Mouse (Mus musculus) CH12.LX (cell line): ENCODE data around the gene Igf1r. TPM values are rescaled to one million over a fixed set of nuclear protein-coding genes. Genes with fewer than 3 reads are reported as not detected.

ENCODE experiments used
- DNase-seq: peaks from one replicate; pipeline ENCODE4 v3.0.0-alpha.2; 2013; ENCODE audit errors: extremely low read depth
- H3K27ac ChIP-seq: 2 replicates; pipeline ENCODE4 v1.5.1; 2012; ENCODE audit warnings: low read depth, mild to moderate bottlenecking, control low read depth, moderate library complexity; ENCODE audit not compliant: insufficient read depth
- H3K27me3 ChIP-seq: replicated peaks from 2 replicates; pipeline ENCODE3; 2012; ENCODE audit warnings: inconsistent platforms
- H3K36me3 ChIP-seq, 2 experiments: replicated peaks in 1 of 2; 2 replicates each; pipeline versions ENCODE3 to v1.6.1; 2012; ENCODE audit warnings: inconsistent platforms in 1 of 2, low read length in 1 of 2, mild to moderate bottlenecking in 1 of 2, mixed read lengths in 1 of 2, moderate library complexity in 1 of 2; ENCODE audit not compliant: control insufficient read depth in 1 of 2, insufficient read depth in 1 of 2
- H3K4me1 ChIP-seq, 2 experiments: 2 replicates each; pipeline ENCODE4 v1.6.1; 2012; ENCODE audit warnings: inconsistent platforms in 1 of 2, moderate library complexity in 1 of 2; ENCODE audit not compliant: insufficient read depth in 2 of 2, control insufficient read depth in 1 of 2
- H3K4me2 ChIP-seq: 2 replicates; pipeline ENCODE4 v1.6.1; 2012; ENCODE audit warnings: low read depth, mild to moderate bottlenecking, control low read depth; ENCODE audit not compliant: poor library complexity, insufficient read depth, severe bottlenecking
- H3K4me3 ChIP-seq, 3 experiments: fragments of 150-350 bp in 1 of 3; sonication (generic) in 1 of 3; replicated peaks in 1 of 3; 2 replicates each; pipeline versions ENCODE3 to v1.5.1; 2011 to 2012; ENCODE audit warnings: low read depth in 2 of 3, low read length in 2 of 3, mild to moderate bottlenecking in 2 of 3, moderate library complexity in 2 of 3, control low read depth in 1 of 3, improper control_type of control experiment in 1 of 3, inconsistent platforms in 1 of 3, mixed read lengths in 1 of 3; ENCODE audit not compliant: poor library complexity in 1 of 3
- H3K79me2 ChIP-seq: replicated peaks from 2 replicates; pipeline ENCODE4 v1.6.1; 2012; ENCODE audit warnings: mild to moderate bottlenecking, moderate library complexity; ENCODE audit not compliant: control insufficient read depth, poor library complexity, insufficient read depth, severe bottlenecking; ENCODE audit errors: extremely low read depth
- H3K9ac ChIP-seq: 2 replicates; pipeline ENCODE4 v1.6.1; 2012; ENCODE audit warnings: low read depth, mild to moderate bottlenecking, control low read depth, moderate library complexity; ENCODE audit not compliant: insufficient read depth
- H3K9me3 ChIP-seq: replicated peaks from 2 replicates; pipeline ENCODE3; 2012; ENCODE audit warnings: low read length, inconsistent platforms, mixed read lengths
- CHD1 ChIP-seq: IDR thresholded peaks from 2 replicates; pipeline ENCODE4 v1.6.1; 2012; ENCODE audit warnings: low read depth, low read length, improper control_type of control experiment, inconsistent platforms
- CHD2 ChIP-seq: IDR thresholded peaks from 2 replicates; pipeline ENCODE4 v1.6.1; 2011; ENCODE audit warnings: low read length, improper control_type of control experiment
- CTCF ChIP-seq, 2 experiments: IDR thresholded peaks in 1 of 2; conservative IDR thresholded peaks in 1 of 2; 2 replicates each; pipeline ENCODE4 v1.5.1; 2011 to 2012; ENCODE audit warnings: low read depth in 2 of 2, low read length in 2 of 2, improper control_type of control experiment in 1 of 2, inconsistent platforms in 1 of 2, mild to moderate bottlenecking in 1 of 2, moderate library complexity in 1 of 2
- ELF1 ChIP-seq: IDR thresholded peaks from 2 replicates; pipeline ENCODE4 v1.6.1; 2014; ENCODE audit warnings: low read depth, mild to moderate bottlenecking, inconsistent platforms, low read length, improper control_type of control experiment
- EP300 ChIP-seq: IDR thresholded peaks from 2 replicates; pipeline ENCODE4 v1.6.1; 2011; ENCODE audit warnings: low read length, improper control_type of control experiment
- IRF4 ChIP-seq: IDR thresholded peaks from 2 replicates; pipeline ENCODE4 v1.6.1; 2014; ENCODE audit warnings: low read depth, mild to moderate bottlenecking, inconsistent platforms, low read length, improper control_type of control experiment
- MAFK ChIP-seq: IDR thresholded peaks from 2 replicates; pipeline ENCODE4 v1.6.1; 2011; ENCODE audit warnings: low read length, improper control_type of control experiment; ENCODE audit not compliant: insufficient replicate concordance
- MAX ChIP-seq: IDR thresholded peaks from 2 replicates; pipeline ENCODE4 v1.6.1; 2011; ENCODE audit warnings: low read length, improper control_type of control experiment
- MXI1 ChIP-seq: IDR thresholded peaks from 2 replicates; pipeline ENCODE4 v1.6.1; 2011; ENCODE audit warnings: mild to moderate bottlenecking, low read depth, low read length, improper control_type of control experiment
- NRF1 ChIP-seq: IDR thresholded peaks from 2 replicates; pipeline ENCODE4 v1.6.1; 2014; ENCODE audit warnings: low read depth, mild to moderate bottlenecking, inconsistent platforms, low read length, improper control_type of control experiment, moderate library complexity
- POLR2AphosphoS2 ChIP-seq: IDR thresholded peaks from 2 replicates; pipeline ENCODE4 v1.6.1; 2011; ENCODE audit warnings: low read depth, low read length, improper control_type of control experiment
- RAD21 ChIP-seq: IDR thresholded peaks from 2 replicates; pipeline ENCODE4 v1.6.1; 2011; ENCODE audit warnings: low read depth, mild to moderate bottlenecking, low read length, improper control_type of control experiment, moderate library complexity
- RCOR1 ChIP-seq: conservative IDR thresholded peaks from 2 replicates; pipeline ENCODE4 v1.6.1; 2012; ENCODE audit warnings: low read depth, mild to moderate bottlenecking, inconsistent platforms, low read length, improper control_type of control experiment
- SIN3A ChIP-seq: IDR thresholded peaks from 2 replicates; pipeline ENCODE4 v1.6.1; 2012; ENCODE audit warnings: low read length, improper control_type of control experiment, inconsistent platforms
- TBP ChIP-seq: conservative IDR thresholded peaks from 2 replicates; pipeline ENCODE4 v1.6.1; 2011; ENCODE audit warnings: low read depth, low read length, improper control_type of control experiment
- UBTF ChIP-seq: IDR thresholded peaks from 2 replicates; pipeline ENCODE4 v1.6.1; 2012; ENCODE audit warnings: low read depth, mild to moderate bottlenecking, inconsistent platforms, low read length, improper control_type of control experiment, moderate library complexity
- ZC3H11A ChIP-seq: IDR thresholded peaks from 2 replicates; pipeline ENCODE4 v1.6.1; 2012; ENCODE audit warnings: low read depth, mild to moderate bottlenecking, inconsistent platforms, low read length, improper control_type of control experiment
- ZKSCAN1 ChIP-seq: IDR thresholded peaks from 2 replicates; pipeline ENCODE4 v1.6.1; 2012; ENCODE audit warnings: low read depth, inconsistent platforms, low read length, improper control_type of control experiment, borderline replicate concordance
- ZMIZ1 ChIP-seq: IDR thresholded peaks from 2 replicates; pipeline ENCODE4 v1.6.1; 2012; ENCODE audit warnings: low read depth, mild to moderate bottlenecking, inconsistent platforms, low read length, improper control_type of control experiment
- ZNF384 ChIP-seq: IDR thresholded peaks from 2 replicates; pipeline ENCODE4 v1.6.1; 2012; ENCODE audit warnings: low read depth, low read length, improper control_type of control experiment, inconsistent platforms
- dilution Hi-C: fragments of 300-500 bp; cut with MboI; formaldehyde crosslinking; loops from 2 replicates; pipeline ENCODE4 v1.14.3; 2020; ENCODE audit warnings: low sequenced_read_pairs; ENCODE audit not compliant: extremely low pct_unique_long_range_greater_than_20kb, extremely low pct_ligation_motif_present
- in situ Hi-C: fragments of 300-500 bp; cut with MboI; formaldehyde crosslinking; loops from 3 replicates; pipeline ENCODE4 v1.14.3; 2019; ENCODE audit warnings: low sequenced_read_pairs, low pct_ligation_motif_present, low pct_unique_long_range_greater_than_20kb, mixed read lengths
- polyA plus RNA-seq: library from polyadenylated mRNA; unstranded; fragments of >175 nt; gene quantifications from 2 replicates; pipeline ENCODE4 v1.2.1, GENCODE M21; 2012; ENCODE audit warnings: low read depth; ENCODE audit not compliant: insufficient read length
- total RNA-seq, 2 experiments: library from RNA; depleted of rRNA; stranded (reverse); fragments of 300-350 nt in 1 of 2; fragments of >200 nt in 1 of 2; gene quantifications; 2 replicates each; pipeline ENCODE4 v1.2.3; 2012 to 2014

The Igf1r gene
- total and polyA plus RNA-seq, 3 experiments = 0.19 to 1.6 (median 0.29) TPM

- Histone ChIP-seq H3K4me1 (no peaks in the 10 kb centered on the region), H3K9ac (no peak overlapping the region), H3K4me3 (no peak overlapping the region), H3K36me3 (no peaks in the 10 kb centered on the region), H3K4me2 (no peak overlapping the region), H3K79me2 (no peaks in the 10 kb centered on the region), H3K27me3 (peaks cover 22% of the 10 kb centered on the region), H3K27ac (no peak overlapping the region), H3K9me3 (no peaks in the 10 kb centered on the region)
- TF ChIP-seq ELF1 (no peak), CTCF (conservative IDR thresholded peaks at IDR 0.05 in 1 of 2, IDR thresholded peaks at IDR 0.05 in 1 of 2; ENCODE audit: low read depth in 2 of 2, low read length in 2 of 2) (no peak), POLR2AphosphoS2 (no peak), MXI1 (no peak), CHD1 (no peak), SIN3A (no peak), RCOR1 (no peak), RAD21 (no peak), UBTF (no peak), NRF1 (no peak), CHD2 (no peak)
- in situ Hi-C loops = no loop called here
- dilution Hi-C loops = no loop called here
- DNase-seq = no peak
Measured at GRCm38 (mm10) chr7:68036527-68036926, 83.9 kb downstream of the Igf1r start.

GRCm38 (mm10) chr7:68038846-68039245 is 86.2 kb downstream of the Igf1r start:
- no peaks in the 10 kb centered on the region for H3K36me3 ChIP-seq

More at GRCm38 (mm10) chr7:68038846-68039245, 86.2 kb downstream of the Igf1r start:
- H3K27me3 ChIP-seq = peaks cover 19% of the 10 kb centered on the region
- H3K27ac ChIP-seq = no peak overlapping the region
- no peaks in the 10 kb centered on the region for H3K9me3 ChIP-seq
- no peak overlapping the region for H3K4me2 ChIP-seq
- DNase-seq = no peak
- H3K4me3 ChIP-seq = no peak overlapping the region
- dilution Hi-C loops (no loop called here), in situ Hi-C loops (no loop called here)
- no peaks in the 10 kb centered on the region for H3K4me1 ChIP-seq
- no peak for TF ChIP-seq EP300
- no peak for TF ChIP-seq MAFK
- TF ChIP-seq UBTF = no peak
- no peak for TF ChIP-seq ZNF384
- TF ChIP-seq TBP = no peak
- TF ChIP-seq ZKSCAN1 = no peak
- TF ChIP-seq ELF1 = no peak
- no peak for TF ChIP-seq CHD1
- TF ChIP-seq SIN3A = no peak
- no peak for TF ChIP-seq ZC3H11A
- no peak for TF ChIP-seq RCOR1
- no peak for TF ChIP-seq IRF4
- TF ChIP-seq MXI1 = no peak
- TF ChIP-seq ZMIZ1 = no peak
- no peak for TF ChIP-seq MAX
- no peaks in the 10 kb centered on the region for H3K79me2 ChIP-seq
- H3K9ac ChIP-seq = no peak overlapping the region
